Mouse (Mus musculus): ENCODE results near the gene Krtap7-1.

- TF ChIP-seq POLR2A (IDR thresholded peaks at IDR 0.05; ENCODE audit: borderline replicate concordance, extremely low read depth, insufficient read depth, insufficient read length, poor library complexity, severe bottlenecking) (no peak), CTCF (IDR thresholded peaks at IDR 0.05; ENCODE audit: borderline replicate concordance, extremely low read depth, insufficient read depth, insufficient read length) (no peak)
Observed at GRCm38 (mm10) chr16:89550298-89550697, 42.2 kb upstream of the Krtap7-1 start.

All from brain, embryonic 14.5 days (tissue).